Mouse (Mus musculus) MEL (cell line): ENCODE measurements around the gene Olfr827. TPM values are rescaled to one million over a fixed set of nuclear protein-coding genes. Genes with fewer than 3 reads are reported as not detected.
A peak's percentile ranks its signal among the peaks of the same experiment; 100 is the strongest.

Experiments
- DNase-seq: peaks from one replicate; pipeline ENCODE4 v3.0.0; 2011; ENCODE audit warnings: low read depth, low spot score
- H3K27ac ChIP-seq: 2 replicates; pipeline ENCODE4 v1.5.1; 2012; ENCODE audit warnings: low read depth, mild to moderate bottlenecking, control low read depth, low read length, moderate library complexity; ENCODE audit not compliant: control insufficient read depth
- H3K27me3 ChIP-seq, 2 experiments: fragments of 150-350 bp in 1 of 2; sonication (generic) in 1 of 2; 2 replicates each; pipeline ENCODE4 v1.6.1; 2012; ENCODE audit warnings: low read length in 2 of 2, mild to moderate bottlenecking in 2 of 2, improper control_type of control experiment in 1 of 2, moderate library complexity in 1 of 2; ENCODE audit not compliant: insufficient read depth in 2 of 2, control insufficient read depth in 1 of 2
- H3K36me3 ChIP-seq, 2 experiments: 2 replicates each; pipeline ENCODE4 v1.6.1; 2012 to 2014; ENCODE audit warnings: low read length in 2 of 2, improper control_type of control experiment in 1 of 2, inconsistent platforms in 1 of 2, mild to moderate bottlenecking in 1 of 2; ENCODE audit not compliant: insufficient read depth in 2 of 2, control insufficient read depth in 1 of 2
- H3K4me1 ChIP-seq, 2 experiments: fragments of 150-350 bp in 1 of 2; sonication (generic) in 1 of 2; 2 replicates each; pipeline ENCODE4 v1.6.1; 2012; ENCODE audit warnings: low read length in 2 of 2, improper control_type of control experiment in 1 of 2, mild to moderate bottlenecking in 1 of 2; ENCODE audit not compliant: insufficient read depth in 2 of 2, control insufficient read depth in 1 of 2
- H3K4me3 ChIP-seq, 2 experiments: fragments of 150-350 bp in 1 of 2; sonication (generic) in 1 of 2; 2 replicates each; pipeline ENCODE4 v1.5.1; 2012; ENCODE audit warnings: low read depth in 2 of 2, low read length in 2 of 2, mild to moderate bottlenecking in 2 of 2, moderate library complexity in 2 of 2, control low read depth in 1 of 2, improper control_type of control experiment in 1 of 2; ENCODE audit not compliant: control insufficient read depth in 1 of 2, insufficient read depth in 1 of 2
- H3K79me2 ChIP-seq: 2 replicates; pipeline ENCODE4 v1.6.1; 2012; ENCODE audit warnings: mild to moderate bottlenecking, low read length, moderate library complexity; ENCODE audit not compliant: control insufficient read depth, poor library complexity, insufficient read depth
- H3K9ac ChIP-seq: 2 replicates; pipeline ENCODE4 v1.6.1; 2012; ENCODE audit warnings: low read depth, mild to moderate bottlenecking, control low read depth, low read length, moderate library complexity; ENCODE audit not compliant: control insufficient read depth, poor library complexity, severe bottlenecking
- H3K9me3 ChIP-seq: fragments of 150-350 bp; sonication (generic); replicated peaks from 2 replicates; pipeline ENCODE4 v1.6.1; 2012; ENCODE audit warnings: mild to moderate bottlenecking, low read length, improper control_type of control experiment, moderate library complexity; ENCODE audit not compliant: insufficient read depth
- BHLHE40 ChIP-seq: IDR thresholded peaks from 2 replicates; pipeline ENCODE4 v1.6.1; 2012; ENCODE audit warnings: low read depth, mild to moderate bottlenecking, inconsistent platforms, low read length, improper control_type of control experiment, borderline replicate concordance
- CHD2 ChIP-seq: IDR thresholded peaks from 2 replicates; pipeline ENCODE4 v1.6.1; 2011; ENCODE audit warnings: low read length, improper control_type of control experiment
- CTCF ChIP-seq, 3 experiments: IDR thresholded peaks in 2 of 3; conservative IDR thresholded peaks in 1 of 3; 2 replicates each; pipeline ENCODE4 v1.5.1; 2011 to 2012; ENCODE audit warnings: low read length in 3 of 3, low read depth in 2 of 3, mild to moderate bottlenecking in 2 of 3, improper control_type of control experiment in 1 of 3, inconsistent platforms in 1 of 3, mixed read lengths in 1 of 3, moderate library complexity in 1 of 3; ENCODE audit not compliant: control insufficient read depth in 1 of 3, insufficient read depth in 1 of 3, poor library complexity in 1 of 3, severe bottlenecking in 1 of 3
- ELF1 ChIP-seq: IDR thresholded peaks from 2 replicates; pipeline ENCODE4 v1.6.1; 2014; ENCODE audit warnings: low read depth, mild to moderate bottlenecking, inconsistent platforms, low read length, improper control_type of control experiment, moderate library complexity
- EP300 ChIP-seq, 2 experiments: IDR thresholded peaks; 2 replicates each; pipeline ENCODE4 v1.6.1; 2011; ENCODE audit warnings: improper control_type of control experiment in 2 of 2, low read length in 2 of 2, low read depth in 1 of 2, mild to moderate bottlenecking in 1 of 2
- ETS1 ChIP-seq: IDR thresholded peaks from 2 replicates; pipeline ENCODE4 v1.6.1; 2012; ENCODE audit warnings: low read depth, mild to moderate bottlenecking, inconsistent platforms, low read length, improper control_type of control experiment, moderate library complexity
- GABPA ChIP-seq: IDR thresholded peaks from 2 replicates; pipeline ENCODE4 v1.6.1; 2012; ENCODE audit warnings: low read depth, mild to moderate bottlenecking, inconsistent platforms, low read length, improper control_type of control experiment, moderate library complexity
- GATA1 ChIP-seq: IDR thresholded peaks from 2 replicates; pipeline ENCODE4 v1.6.1; 2011; ENCODE audit warnings: low read depth, low read length, improper control_type of control experiment
- KAT2A ChIP-seq: conservative IDR thresholded peaks from 2 replicates; pipeline ENCODE4 v1.6.1; 2012; ENCODE audit warnings: low read depth, low read length, improper control_type of control experiment, inconsistent platforms
- MAFK ChIP-seq: IDR thresholded peaks from 2 replicates; pipeline ENCODE4 v1.6.1; 2011; ENCODE audit warnings: low read depth, mild to moderate bottlenecking, low read length, improper control_type of control experiment, borderline replicate concordance
- MAX ChIP-seq: IDR thresholded peaks from 2 replicates; pipeline ENCODE4 v1.6.1; 2011; ENCODE audit warnings: low read length, improper control_type of control experiment
- MXI1 ChIP-seq: IDR thresholded peaks from 2 replicates; pipeline ENCODE4 v1.6.1; 2011; ENCODE audit warnings: mild to moderate bottlenecking, low read depth, low read length, improper control_type of control experiment
- MYC ChIP-seq: IDR thresholded peaks from 2 replicates; pipeline ENCODE4 v1.6.1; 2011; ENCODE audit warnings: low read depth, mild to moderate bottlenecking, low read length, improper control_type of control experiment, moderate library complexity
- NELFE ChIP-seq: IDR thresholded peaks from 2 replicates; pipeline ENCODE4 v1.6.1; 2011; ENCODE audit warnings: low read depth, low read length, improper control_type of control experiment
- NRF1 ChIP-seq: IDR thresholded peaks from 2 replicates; pipeline ENCODE4 v1.6.1; 2014; ENCODE audit warnings: low read depth, mild to moderate bottlenecking, inconsistent platforms, low read length, improper control_type of control experiment, moderate library complexity; ENCODE audit not compliant: poor library complexity, insufficient read depth, severe bottlenecking
- POLR2AphosphoS2 ChIP-seq: IDR thresholded peaks from 2 replicates; pipeline ENCODE4 v1.6.1; 2011; ENCODE audit warnings: low read length, improper control_type of control experiment
- RAD21 ChIP-seq: IDR thresholded peaks from 2 replicates; pipeline ENCODE4 v1.6.1; 2011; ENCODE audit warnings: mild to moderate bottlenecking, low read depth, low read length, improper control_type of control experiment
- SMC3 ChIP-seq: IDR thresholded peaks from 2 replicates; pipeline ENCODE4 v1.6.1; 2011; ENCODE audit warnings: low read depth, low read length, improper control_type of control experiment
- TAL1 ChIP-seq: IDR thresholded peaks from 2 replicates; pipeline ENCODE4 v1.6.1; 2012; ENCODE audit warnings: mild to moderate bottlenecking, inconsistent platforms, low read length, moderate library complexity, mixed read lengths
- TBP ChIP-seq: IDR thresholded peaks from 2 replicates; pipeline ENCODE4 v1.8.0; 2011; ENCODE audit warnings: low read depth, low read length, improper control_type of control experiment
- TCF12 ChIP-seq: IDR thresholded peaks from 2 replicates; pipeline ENCODE4 v1.6.1; 2014; ENCODE audit warnings: low read depth, mild to moderate bottlenecking, inconsistent platforms, low read length, improper control_type of control experiment, moderate library complexity
- USF1 ChIP-seq: IDR thresholded peaks from 2 replicates; pipeline ENCODE4 v1.6.1; 2014; ENCODE audit warnings: low read depth, mild to moderate bottlenecking, inconsistent platforms, low read length, improper control_type of control experiment, moderate library complexity
- USF2 ChIP-seq, 2 experiments: IDR thresholded peaks; 2 replicates each; pipeline ENCODE4 v1.6.1; 2011 to 2012; ENCODE audit warnings: improper control_type of control experiment in 2 of 2, low read length in 2 of 2, borderline replicate concordance in 1 of 2, inconsistent platforms in 1 of 2, low read depth in 1 of 2, mild to moderate bottlenecking in 1 of 2; ENCODE audit not compliant: insufficient read depth in 1 of 2
- ZNF384 ChIP-seq: IDR thresholded peaks from 2 replicates; pipeline ENCODE4 v1.6.1; 2012; ENCODE audit warnings: low read depth, mild to moderate bottlenecking, inconsistent platforms, low read length, improper control_type of control experiment
- polyA plus RNA-seq, 2 experiments: library from polyadenylated mRNA; stranded (reverse) in 1 of 2; unstranded in 1 of 2; fragments of >175 nt in 1 of 2; fragments of >200 nt in 1 of 2; gene quantifications; 2 replicates each; pipeline versions ENCODE4 v1.2.1 to v1.2.4; 2012; ENCODE audit warnings: low replicate concordance in 2 of 2, low read depth in 1 of 2; ENCODE audit not compliant: insufficient read length in 2 of 2, insufficient read depth in 1 of 2, missing spikeins in 1 of 2
- total RNA-seq: library from RNA; depleted of rRNA; stranded (reverse); fragments of 300-350 nt; gene quantifications from 2 replicates; pipeline ENCODE4 v1.2.3, GENCODE M21; 2012

The Olfr827 gene
- total and polyA plus RNA-seq, 3 experiments, result not detected

DNA sequence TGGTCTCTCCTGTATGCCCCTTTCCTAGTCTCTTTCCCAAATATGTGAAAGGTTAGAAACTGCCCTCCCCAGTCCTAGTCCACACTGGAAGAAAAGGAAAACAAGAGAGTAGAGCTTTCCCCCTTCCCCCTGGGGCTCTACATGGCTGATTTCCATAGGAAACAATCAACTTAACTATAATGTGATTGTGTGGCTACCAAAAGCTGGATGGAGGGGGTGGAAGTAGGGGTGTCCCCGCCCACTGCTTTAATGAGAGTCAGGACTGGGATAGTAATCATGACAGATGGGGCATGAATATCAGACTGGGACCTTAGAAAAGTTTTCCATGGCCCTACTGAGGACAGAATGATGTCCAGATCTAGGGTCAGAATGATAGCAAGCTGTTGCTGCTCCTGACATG is 20.4 kb upstream of the Olfr827 start:
- no peak overlapping the region for H3K27ac ChIP-seq
- no peaks in the 10 kb centered on the region for H3K4me1 ChIP-seq
- H3K79me2 ChIP-seq, result no peaks in the 10 kb centered on the region
- H3K36me3 ChIP-seq, result no peaks in the 10 kb centered on the region
- no peak overlapping the region for H3K4me3 ChIP-seq
- H3K27me3 ChIP-seq, result peaks cover 0 to 6% of the 10 kb centered on the region in 2 experiments; a peak in 3 of 4 replicates
- TF ChIP-seq NRF1, result no peak
- no peak for TF ChIP-seq ELF1
- no peak for TF ChIP-seq USF2 (IDR thresholded peaks at IDR 0.05; ENCODE audit: borderline replicate concordance in 1 of 2, insufficient read depth in 1 of 2, low read depth in 1 of 2, low read length in 2 of 2)
- TF ChIP-seq POLR2AphosphoS2, result no peak
- no peak for TF ChIP-seq SMC3
- no peak for TF ChIP-seq TBP
- TF ChIP-seq TCF12, result no peak
- no peak for TF ChIP-seq CHD2
- no peak for TF ChIP-seq MYC
- TF ChIP-seq GATA1, result no peak
- no peak for TF ChIP-seq MXI1
- H3K9me3 ChIP-seq, result no peaks in the 10 kb centered on the region
- no peak for DNase-seq
- no peak overlapping the region for H3K9ac ChIP-seq

DNA sequence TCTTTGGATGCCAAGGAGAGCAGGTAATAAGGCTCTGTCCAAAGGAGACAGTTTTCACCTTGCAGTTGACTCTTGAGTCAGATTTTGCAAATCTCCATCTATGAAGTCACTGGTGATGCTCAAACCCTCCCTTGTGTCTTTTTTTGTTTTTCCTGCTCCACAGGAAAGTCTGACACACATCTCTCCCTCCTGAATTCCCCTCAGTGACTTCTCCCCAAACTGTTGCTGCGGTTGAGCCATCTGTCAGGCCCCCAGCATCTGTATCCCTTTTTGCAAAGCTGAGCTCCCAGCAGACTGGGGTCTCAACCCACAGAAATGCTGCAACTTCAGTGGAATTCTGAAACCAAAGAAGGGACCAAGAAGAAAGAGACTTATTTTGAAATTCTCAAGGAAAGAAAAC is 17.9 kb upstream of the Olfr827 start:
- no peaks in the 10 kb centered on the region for H3K9me3 ChIP-seq

DNA sequence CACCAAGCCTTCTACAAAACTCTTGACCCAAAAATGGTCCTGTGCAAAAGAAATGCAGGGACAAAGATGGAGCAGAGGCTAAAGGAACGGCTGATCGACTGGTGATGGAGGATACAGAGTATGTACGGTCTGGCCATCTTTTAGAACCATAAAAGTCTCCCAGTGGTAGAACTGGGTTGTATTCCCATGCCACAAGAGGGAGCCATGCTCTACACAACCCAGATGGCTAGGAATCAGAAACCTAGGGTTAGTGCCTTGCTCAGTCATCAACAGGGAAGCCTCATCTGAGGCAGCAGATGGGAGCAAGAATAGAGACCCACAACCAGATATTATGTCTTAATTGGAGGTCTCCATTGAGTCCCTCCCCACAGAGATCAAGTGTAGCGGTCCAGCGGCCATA is 15.4 kb upstream of the Olfr827 start:
- no peaks in the 10 kb centered on the region for H3K4me1 ChIP-seq
- H3K9ac ChIP-seq, result no peak overlapping the region
- no peak overlapping the region for H3K27ac ChIP-seq
- H3K27me3 ChIP-seq, result peaks cover 0 to 2% of the 10 kb centered on the region in 2 experiments; a peak in 2 of 4 replicates
- no peak for TF ChIP-seq USF2 (IDR thresholded peaks at IDR 0.05; ENCODE audit: borderline replicate concordance in 1 of 2, insufficient read depth in 1 of 2, low read depth in 1 of 2, low read length in 2 of 2)
- TF ChIP-seq ZNF384, result no peak
- TF ChIP-seq USF1, result no peak
- TF ChIP-seq SMC3, result peak; percentile 51
- TF ChIP-seq KAT2A, result no peak
- TF ChIP-seq NELFE, result no peak
- peak; percentile 47 for TF ChIP-seq RAD21
- TF ChIP-seq POLR2AphosphoS2, result no peak
- TF ChIP-seq CTCF (IDR thresholded peaks at IDR 0.05 in 2 of 3, conservative IDR thresholded peaks at IDR 0.05 in 1 of 3; ENCODE audit: control insufficient read depth in 1 of 3, insufficient read depth in 1 of 3, low read depth in 2 of 3, low read length in 3 of 3, poor library complexity in 1 of 3, severe bottlenecking in 1 of 3), result peak; percentile 33 to 57 (median 36); a peak in 5 of 6 replicates
- TF ChIP-seq, all 39 proteins: peak for 3
- H3K79me2 ChIP-seq, result no peaks in the 10 kb centered on the region
- DNase-seq, result peak; percentile 32
- H3K4me3 ChIP-seq, result no peak overlapping the region
- no peaks in the 10 kb centered on the region for H3K9me3 ChIP-seq
- no peaks in the 10 kb centered on the region for H3K36me3 ChIP-seq

More for the DNA sequence above, 17.9 kb upstream of the Olfr827 start:
- no peaks in the 10 kb centered on the region for H3K4me1 ChIP-seq
- TF ChIP-seq TCF12, result no peak
- no peak for TF ChIP-seq MAX
- TF ChIP-seq TAL1, result no peak
- TF ChIP-seq BHLHE40, result no peak
- no peak for TF ChIP-seq EP300 (IDR thresholded peaks at IDR 0.05; ENCODE audit: low read depth in 1 of 2, low read length in 2 of 2)
- TF ChIP-seq ETS1, result no peak
- TF ChIP-seq MXI1, result no peak
- TF ChIP-seq GABPA, result no peak
- TF ChIP-seq NELFE, result no peak
- TF ChIP-seq MAFK, result no peak
- TF ChIP-seq, all 39 proteins: peak for 0
- Histone ChIP-seq H3K79me2 (no peaks in the 10 kb centered on the region), H3K27me3 (peaks cover 0 to 6% of the 10 kb centered on the region in 2 experiments; a peak in 1 of 4 replicates), H3K27ac (no peak overlapping the region), H3K36me3 (no peaks in the 10 kb centered on the region), H3K9ac (no peak overlapping the region), H3K4me3 (no peak overlapping the region)
- no peak for DNase-seq
